Mouse (Mus musculus): Measurements from ENCODE around the gene Grik4. TPM values are rescaled to one million over a fixed set of nuclear protein-coding genes. Genes with fewer than 3 reads are reported as not detected.

The Grik4 gene
- polyA plus RNA-seq, 1 experiment from 2014 or later: 1.1 TPM

- H3K36me3 ChIP-seq (ENCODE audit: control insufficient read depth, insufficient read depth, low read length): no peaks in the 10 kb centered on the region
- H3K4me2 ChIP-seq (ENCODE audit: low read depth, low read length): no peak overlapping the region
- no peak overlapping the region for H3K4me3 ChIP-seq (ENCODE audit: low read length)
- H3K9me3 ChIP-seq (ENCODE audit: control insufficient read depth, low read length): no peaks in the 10 kb centered on the region
- ATAC-seq: no peak
- H3K27ac ChIP-seq (ENCODE audit: low read length): no peak overlapping the region
- H3K4me1 ChIP-seq (ENCODE audit: control insufficient read depth, insufficient read depth, low read length): no peaks in the 10 kb centered on the region
- H3K27me3 ChIP-seq (replicated peaks; ENCODE audit: control insufficient read depth, insufficient read depth, low read length): no peaks in the 10 kb centered on the region
- no peak overlapping the region for H3K9ac ChIP-seq (ENCODE audit: low read depth, low read length)
- WGBS: 68% methylated on average over 6 of the region's 6 CpGs
Observed at GRCm38 (mm10) chr9:42831558-42831957, 112.7 kb downstream of the Grik4 start.

- no peaks in the 10 kb centered on the region for H3K36me3 ChIP-seq (ENCODE audit: control insufficient read depth, insufficient read depth, low read length)
- H3K4me3 ChIP-seq (ENCODE audit: low read length): no peak overlapping the region
- no peak overlapping the region for H3K4me2 ChIP-seq (ENCODE audit: low read depth, low read length)
- H3K9me3 ChIP-seq (ENCODE audit: control insufficient read depth, low read length): no peaks in the 10 kb centered on the region
- no peaks in the 10 kb centered on the region for H3K4me1 ChIP-seq (ENCODE audit: control insufficient read depth, insufficient read depth, low read length)
- ATAC-seq: no peak
- H3K27ac ChIP-seq (ENCODE audit: low read length): no peak overlapping the region
- H3K27me3 ChIP-seq (replicated peaks; ENCODE audit: control insufficient read depth, insufficient read depth, low read length): no peaks in the 10 kb centered on the region
- WGBS: 43% methylated on average over 3 of the region's 3 CpGs
- H3K9ac ChIP-seq (ENCODE audit: low read depth, low read length): no peak overlapping the region
Observed at GRCm38 (mm10) chr9:42819247-42819646, 125.0 kb downstream of the Grik4 start.

GRCm38 (mm10) chr9:42816815-42817214 lies 127.5 kb downstream of the Grik4 start:
- Histone ChIP-seq H3K4me3 (ENCODE audit: low read length) (no peak overlapping the region), H3K4me1 (ENCODE audit: control insufficient read depth, insufficient read depth, low read length) (no peaks in the 10 kb centered on the region), H3K27me3 (replicated peaks; ENCODE audit: control insufficient read depth, insufficient read depth, low read length) (no peaks in the 10 kb centered on the region), H3K4me2 (ENCODE audit: low read depth, low read length) (no peak overlapping the region), H3K36me3 (ENCODE audit: control insufficient read depth, insufficient read depth, low read length) (no peaks in the 10 kb centered on the region), H3K9ac (ENCODE audit: low read depth, low read length) (no peak overlapping the region), H3K9me3 (ENCODE audit: control insufficient read depth, low read length) (no peaks in the 10 kb centered on the region), H3K27ac (ENCODE audit: low read length) (no peak overlapping the region)
- no peak for ATAC-seq
- WGBS: 73% methylated on average over 1 of the region's 1 CpGs

GRCm38 (mm10) chr9:42809146-42809545 lies 135.1 kb downstream of the Grik4 start:
- no peaks in the 10 kb centered on the region for H3K9me3 ChIP-seq (ENCODE audit: control insufficient read depth, low read length)
- H3K9ac ChIP-seq (ENCODE audit: low read depth, low read length): no peak overlapping the region
- no peak overlapping the region for H3K27ac ChIP-seq (ENCODE audit: low read length)
- WGBS: 84% methylated on average over 3 of the region's 3 CpGs
- no peak for ATAC-seq
- no peaks in the 10 kb centered on the region for H3K27me3 ChIP-seq (replicated peaks; ENCODE audit: control insufficient read depth, insufficient read depth, low read length)
- no peak overlapping the region for H3K4me2 ChIP-seq (ENCODE audit: low read depth, low read length)
- no peaks in the 10 kb centered on the region for H3K36me3 ChIP-seq (ENCODE audit: control insufficient read depth, insufficient read depth, low read length)
- H3K4me3 ChIP-seq (ENCODE audit: low read length): no peak overlapping the region
- H3K4me1 ChIP-seq (ENCODE audit: control insufficient read depth, insufficient read depth, low read length): no peaks in the 10 kb centered on the region

GRCm38 (mm10) chr9:42808394-42808793 lies 135.9 kb downstream of the Grik4 start:
- WGBS: 78% methylated on average over 9 of the region's 9 CpGs
- H3K27me3 ChIP-seq (replicated peaks; ENCODE audit: control insufficient read depth, insufficient read depth, low read length): no peaks in the 10 kb centered on the region
- no peak overlapping the region for H3K4me3 ChIP-seq (ENCODE audit: low read length)
- H3K4me2 ChIP-seq (ENCODE audit: low read depth, low read length): no peak overlapping the region
- no peak overlapping the region for H3K9ac ChIP-seq (ENCODE audit: low read depth, low read length)
- ATAC-seq: no peak
- H3K27ac ChIP-seq (ENCODE audit: low read length): no peak overlapping the region
- H3K36me3 ChIP-seq (ENCODE audit: control insufficient read depth, insufficient read depth, low read length): no peaks in the 10 kb centered on the region
- no peaks in the 10 kb centered on the region for H3K9me3 ChIP-seq (ENCODE audit: control insufficient read depth, low read length)
- H3K4me1 ChIP-seq (ENCODE audit: control insufficient read depth, insufficient read depth, low read length): no peaks in the 10 kb centered on the region

GRCm38 (mm10) chr9:42803061-42803491 lies 141.2 kb downstream of the Grik4 start:
- ATAC-seq: no peak
- 70% methylated on average over 3 of the region's 3 CpGs for WGBS

GRCm38 (mm10) chr9:42801929-42802328 lies 142.4 kb downstream of the Grik4 start:
- 72% methylated on average over 11 of the region's 11 CpGs for WGBS
- Histone ChIP-seq H3K27ac (ENCODE audit: low read length) (no peak overlapping the region), H3K27me3 (replicated peaks; ENCODE audit: control insufficient read depth, insufficient read depth, low read length) (no peaks in the 10 kb centered on the region), H3K4me1 (ENCODE audit: control insufficient read depth, insufficient read depth, low read length) (peaks cover 18% of the 10 kb centered on the region), H3K9ac (ENCODE audit: low read depth, low read length) (no peak overlapping the region), H3K36me3 (ENCODE audit: control insufficient read depth, insufficient read depth, low read length) (no peaks in the 10 kb centered on the region), H3K4me3 (ENCODE audit: low read length) (no peak overlapping the region), H3K9me3 (ENCODE audit: control insufficient read depth, low read length) (no peaks in the 10 kb centered on the region), H3K4me2 (ENCODE audit: low read depth, low read length) (no peak overlapping the region)
- no peak for ATAC-seq

More at GRCm38 (mm10) chr9:42803061-42803491, 141.2 kb downstream of the Grik4 start:
- no peaks in the 10 kb centered on the region for H3K36me3 ChIP-seq (ENCODE audit: control insufficient read depth, insufficient read depth, low read length)
- H3K9ac ChIP-seq (ENCODE audit: low read depth, low read length): no peak overlapping the region
- H3K27me3 ChIP-seq (replicated peaks; ENCODE audit: control insufficient read depth, insufficient read depth, low read length): no peaks in the 10 kb centered on the region
- no peak overlapping the region for H3K27ac ChIP-seq (ENCODE audit: low read length)
- peaks cover 15% of the 10 kb centered on the region for H3K4me1 ChIP-seq (ENCODE audit: control insufficient read depth, insufficient read depth, low read length)
- no peak overlapping the region for H3K4me3 ChIP-seq (ENCODE audit: low read length)
- no peaks in the 10 kb centered on the region for H3K9me3 ChIP-seq (ENCODE audit: control insufficient read depth, low read length)
- H3K4me2 ChIP-seq (ENCODE audit: low read depth, low read length): no peak overlapping the region

GRCm38 (mm10) chr9:42800138-42800537 lies 144.2 kb downstream of the Grik4 start:
- WGBS: 76% methylated on average over 7 of the region's 7 CpGs
- Histone ChIP-seq H3K36me3 (ENCODE audit: control insufficient read depth, insufficient read depth, low read length) (no peaks in the 10 kb centered on the region), H3K4me2 (ENCODE audit: low read depth, low read length) (no peak overlapping the region), H3K4me3 (ENCODE audit: low read length) (no peak overlapping the region), H3K27me3 (replicated peaks; ENCODE audit: control insufficient read depth, insufficient read depth, low read length) (no peaks in the 10 kb centered on the region), H3K9me3 (ENCODE audit: control insufficient read depth, low read length) (no peaks in the 10 kb centered on the region), H3K9ac (ENCODE audit: low read depth, low read length) (no peak overlapping the region), H3K27ac (ENCODE audit: low read length) (no peak overlapping the region), H3K4me1 (ENCODE audit: control insufficient read depth, insufficient read depth, low read length) (peaks cover 26% of the 10 kb centered on the region)
- ATAC-seq: no peak

- peaks cover 26% of the 10 kb centered on the region for H3K4me1 ChIP-seq (ENCODE audit: control insufficient read depth, insufficient read depth, low read length)
- no peak overlapping the region for H3K9ac ChIP-seq (ENCODE audit: low read depth, low read length)
- no peak overlapping the region for H3K4me3 ChIP-seq (ENCODE audit: low read length)
- ATAC-seq: no peak
- H3K9me3 ChIP-seq (ENCODE audit: control insufficient read depth, low read length): no peaks in the 10 kb centered on the region
- no peaks in the 10 kb centered on the region for H3K27me3 ChIP-seq (replicated peaks; ENCODE audit: control insufficient read depth, insufficient read depth, low read length)
- no peak overlapping the region for H3K27ac ChIP-seq (ENCODE audit: low read length)
- WGBS: 79% methylated on average over 5 of the region's 5 CpGs
- no peak overlapping the region for H3K4me2 ChIP-seq (ENCODE audit: low read depth, low read length)
- H3K36me3 ChIP-seq (ENCODE audit: control insufficient read depth, insufficient read depth, low read length): no peaks in the 10 kb centered on the region
Observed at GRCm38 (mm10) chr9:42799694-42800093, 144.6 kb downstream of the Grik4 start.

GRCm38 (mm10) chr9:42799242-42799641 lies 145.1 kb downstream of the Grik4 start:
- no peak for ATAC-seq
- WGBS: 49% methylated on average over 5 of the region's 5 CpGs
- no peak overlapping the region for H3K27ac ChIP-seq (ENCODE audit: low read length)

More at GRCm38 (mm10) chr9:42799242-42799641, 145.1 kb downstream of the Grik4 start:
- no peaks in the 10 kb centered on the region for H3K36me3 ChIP-seq (ENCODE audit: control insufficient read depth, insufficient read depth, low read length)
- no peak overlapping the region for H3K9ac ChIP-seq (ENCODE audit: low read depth, low read length)
- no peaks in the 10 kb centered on the region for H3K27me3 ChIP-seq (replicated peaks; ENCODE audit: control insufficient read depth, insufficient read depth, low read length)
- H3K4me1 ChIP-seq (ENCODE audit: control insufficient read depth, insufficient read depth, low read length): peaks cover 26% of the 10 kb centered on the region
- no peaks in the 10 kb centered on the region for H3K9me3 ChIP-seq (ENCODE audit: control insufficient read depth, low read length)
- no peak overlapping the region for H3K4me3 ChIP-seq (ENCODE audit: low read length)
- no peak overlapping the region for H3K4me2 ChIP-seq (ENCODE audit: low read depth, low read length)
